Mouse (Mus musculus): ENCODE data around the gene Acbd7.

The Acbd7 gene

DNA sequence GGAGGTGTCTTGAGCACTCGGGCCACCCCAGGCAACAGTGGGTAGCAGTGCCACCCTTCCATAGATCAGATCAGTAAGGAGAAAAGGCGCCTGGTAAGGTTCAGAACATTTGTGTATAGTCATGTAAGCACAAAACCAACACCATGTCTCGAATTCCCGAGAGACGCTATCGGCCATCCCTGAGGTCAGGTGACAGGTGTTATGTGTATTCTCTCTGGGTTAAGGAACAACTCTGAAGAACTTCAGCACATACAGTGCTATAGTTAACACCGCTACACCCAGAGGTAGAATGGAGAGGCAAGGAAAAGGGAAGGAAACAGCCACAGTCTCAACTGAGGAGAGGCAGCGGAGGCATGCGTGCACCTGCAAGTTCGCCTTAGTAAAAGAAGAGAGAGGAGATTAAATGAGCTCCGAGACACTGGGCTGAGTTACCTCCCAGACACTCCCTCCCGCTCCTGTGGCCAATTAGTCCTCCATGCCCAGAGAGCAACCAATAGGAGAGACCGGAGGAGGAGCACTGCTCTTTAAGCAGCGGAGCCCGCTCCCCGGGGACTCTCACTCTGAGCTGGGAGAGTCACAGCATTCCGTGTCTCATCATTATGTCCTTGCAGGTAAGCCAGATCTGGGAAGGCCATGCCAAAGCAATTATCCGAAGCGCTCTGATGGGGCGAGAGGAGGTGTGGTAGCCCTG is at the start of gene Acbd7:
Gene Acbd7, plus strand, starts transcription at position 558 of the 691 bp plus-strand sequence.
- DNase-seq (ENCODE audit: low spot score) = peak; percentile 73

- no peak for DNase-seq (ENCODE audit: low spot score)
Measured at GRCm38 (mm10) chr2:3286243-3286642, 49.7 kb upstream of the Acbd7 start.

DNA sequence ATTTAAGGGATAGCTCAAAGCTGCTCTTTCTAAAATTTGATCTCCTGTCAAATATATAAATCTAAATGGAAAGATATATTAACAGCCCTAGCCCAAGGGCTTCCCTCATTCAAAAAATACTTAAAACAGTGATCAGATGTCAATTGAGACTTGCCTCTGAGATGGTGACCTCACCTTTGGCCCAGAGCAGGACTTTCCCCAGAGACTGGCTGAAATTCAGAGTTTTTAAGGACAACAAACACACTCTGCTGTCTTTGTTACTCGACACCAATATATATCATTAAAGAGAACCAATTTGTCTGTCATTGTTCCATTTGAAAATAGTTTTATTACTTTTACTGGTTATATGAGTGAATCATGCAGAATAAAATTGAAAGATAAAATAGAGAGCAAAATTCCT is 46.4 kb upstream of the Acbd7 start:
- DNase-seq (ENCODE audit: low spot score) = no peak

- DNase-seq (ENCODE audit: low spot score) = no peak
Measured at GRCm38 (mm10) chr2:3292170-3292569, 43.8 kb upstream of the Acbd7 start.

DNA sequence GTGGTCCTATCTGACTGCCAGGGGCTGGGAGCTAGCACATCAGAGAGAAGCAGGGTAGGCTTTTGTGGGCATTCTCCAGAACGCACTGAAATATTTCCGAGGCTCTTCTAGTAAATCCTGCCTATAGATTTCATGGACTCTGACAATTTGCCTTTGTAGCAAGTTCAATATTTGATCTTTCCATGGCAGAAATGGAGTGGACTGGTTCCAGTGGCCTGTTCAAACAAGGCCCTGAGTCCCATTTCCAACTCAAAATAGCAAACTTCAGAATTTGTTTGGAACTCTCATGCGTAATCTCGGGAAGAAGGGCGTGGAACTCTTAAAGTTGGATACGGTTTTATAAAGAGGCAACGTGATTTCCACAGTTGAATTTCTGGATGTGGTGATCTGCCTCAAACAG is 40.1 kb upstream of the Acbd7 start:
- DNase-seq (ENCODE audit: low spot score) = no peak

GRCm38 (mm10) chr2:3305426-3306025 is 30.4 kb upstream of the Acbd7 start:
- no peak for DNase-seq (ENCODE audit: low spot score)

GRCm38 (mm10) chr2:3323132-3323531 is 12.8 kb upstream of the Acbd7 start:
- no peak for DNase-seq (ENCODE audit: low spot score)

- no peak for DNase-seq (ENCODE audit: low spot score)
Measured at GRCm38 (mm10) chr2:3324381-3325130, 11.4 kb upstream of the Acbd7 start.

- no peak for DNase-seq (ENCODE audit: low spot score)
Measured at GRCm38 (mm10) chr2:3326547-3326946, 9.4 kb upstream of the Acbd7 start.

GRCm38 (mm10) chr2:3327351-3327750 is 8.6 kb upstream of the Acbd7 start:
- peak; percentile 83 for DNase-seq (ENCODE audit: low spot score)

- no peak for DNase-seq (ENCODE audit: low spot score)
Measured at GRCm38 (mm10) chr2:3331071-3331703, 4.8 kb upstream of the Acbd7 start.

DNA sequence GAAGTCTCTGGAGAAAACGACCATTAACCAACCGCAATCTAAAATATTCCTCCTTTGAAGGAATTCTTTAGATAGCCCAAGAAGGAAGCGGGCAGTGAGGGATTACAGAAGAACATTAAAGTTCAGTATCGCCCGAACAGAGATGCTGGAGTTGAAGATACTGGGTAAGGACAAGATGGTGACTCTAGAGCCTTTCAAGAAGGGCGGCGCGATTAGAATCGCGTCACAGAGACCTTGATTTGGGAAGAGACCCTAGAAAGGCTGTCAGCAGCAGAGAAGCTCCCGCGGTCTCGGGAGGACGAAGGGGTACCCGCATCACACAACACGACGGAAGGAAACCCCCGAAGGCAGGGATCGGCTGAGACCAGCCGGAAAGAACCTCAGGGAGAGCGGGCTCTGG is 3.9 kb upstream of the Acbd7 start:
- DNase-seq (ENCODE audit: low spot score) = no peak

GRCm38 (mm10) chr2:3332484-3333242 is 3.3 kb upstream of the Acbd7 start, which contains the start of gene Rpp38:
Gene Rpp38 (minus strand): TSS chr2:3332643.
- peak; percentile 95 for DNase-seq (ENCODE audit: low spot score)

DNA sequence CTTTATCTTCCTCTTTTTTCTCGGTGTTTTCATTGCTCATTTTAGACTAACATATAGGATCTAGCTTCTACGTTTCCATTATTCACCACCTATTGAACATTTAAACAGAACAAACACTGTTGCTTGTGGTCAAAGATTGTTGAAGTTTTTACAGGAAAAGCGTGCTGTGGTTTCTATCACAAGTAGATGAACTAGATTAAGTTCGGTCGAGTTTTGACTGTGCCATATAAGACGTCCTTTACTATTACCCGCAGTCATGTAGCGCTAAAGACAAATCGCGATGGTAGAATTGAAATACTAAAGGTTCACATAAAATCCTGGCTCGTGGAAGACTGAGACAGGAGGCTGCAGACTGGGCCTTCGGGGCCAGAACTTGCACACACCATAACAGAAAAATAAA is 2.2 kb upstream of the Acbd7 start:
- no peak for DNase-seq (ENCODE audit: low spot score)

DNA sequence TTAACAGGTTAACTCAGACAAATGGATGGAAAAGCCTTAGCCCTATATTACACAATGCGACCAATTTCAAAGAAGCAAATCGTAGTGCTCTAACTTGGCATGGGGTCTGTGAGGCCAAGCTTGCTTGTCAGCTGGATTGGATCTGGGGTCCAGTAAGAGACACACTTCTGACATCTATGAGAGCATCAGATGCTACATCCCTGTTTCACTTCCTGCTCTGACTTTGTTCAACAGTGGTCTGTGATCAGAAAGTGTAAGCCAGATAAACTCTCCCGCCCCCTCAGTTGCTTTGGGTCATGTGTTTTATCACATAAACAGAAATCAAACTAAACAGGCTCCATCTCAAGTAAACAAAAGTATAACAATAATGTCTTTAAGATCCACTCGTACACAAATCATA is 12.5 kb downstream of the Acbd7 start:
- DNase-seq (ENCODE audit: low spot score) = no peak

- peak; percentile 71 for DNase-seq (ENCODE audit: low spot score)
Measured at GRCm38 (mm10) chr2:3348919-3349318, 13.0 kb downstream of the Acbd7 start.

DNA sequence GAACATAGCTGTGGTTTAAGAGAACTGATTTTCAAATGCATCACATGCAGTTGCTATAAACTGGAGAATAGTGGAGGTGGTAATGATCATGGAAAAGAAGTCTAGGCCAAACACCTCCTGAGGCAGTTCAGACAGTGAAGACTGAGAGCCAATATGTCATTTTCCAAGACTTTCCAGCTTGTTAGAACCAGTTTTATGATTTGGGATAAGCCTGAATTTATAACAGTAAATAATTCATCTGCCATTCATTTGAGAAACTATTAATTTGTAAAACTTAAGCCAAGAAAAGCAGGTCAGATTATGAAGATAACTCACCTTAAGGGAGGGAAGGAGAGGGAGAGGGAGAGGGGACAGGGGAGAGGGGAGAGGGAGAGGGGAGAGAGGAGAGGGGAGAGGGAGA is 17.2 kb downstream of the Acbd7 start:
- no peak for DNase-seq (ENCODE audit: low spot score)

GRCm38 (mm10) chr2:3355793-3356192 is 19.8 kb downstream of the Acbd7 start:
- DNase-seq (ENCODE audit: low spot score) = no peak

- DNase-seq (ENCODE audit: low spot score) = no peak
Measured at GRCm38 (mm10) chr2:3356311-3356710, 20.3 kb downstream of the Acbd7 start.

- DNase-seq (ENCODE audit: low spot score) = no peak
Measured at GRCm38 (mm10) chr2:3357887-3358286, 21.9 kb downstream of the Acbd7 start.

GRCm38 (mm10) chr2:3361067-3361466 is 25.1 kb downstream of the Acbd7 start:
- no peak for DNase-seq (ENCODE audit: low spot score)

- DNase-seq (ENCODE audit: low spot score) = peak; percentile 26
Measured at GRCm38 (mm10) chr2:3365127-3365526, 29.2 kb downstream of the Acbd7 start.
